Mouse (Mus musculus): Measurements from ENCODE around the gene Ret. TPM values are rescaled to one million over a fixed set of nuclear protein-coding genes. Genes with fewer than 3 reads are reported as not detected.

The Ret gene
- 1.9 and 2.3 TPM in 2 replicates for polyA plus RNA-seq (2016; fragmentation: Nextera tagmentation; extraction: Ambion mirVana)

DNA sequence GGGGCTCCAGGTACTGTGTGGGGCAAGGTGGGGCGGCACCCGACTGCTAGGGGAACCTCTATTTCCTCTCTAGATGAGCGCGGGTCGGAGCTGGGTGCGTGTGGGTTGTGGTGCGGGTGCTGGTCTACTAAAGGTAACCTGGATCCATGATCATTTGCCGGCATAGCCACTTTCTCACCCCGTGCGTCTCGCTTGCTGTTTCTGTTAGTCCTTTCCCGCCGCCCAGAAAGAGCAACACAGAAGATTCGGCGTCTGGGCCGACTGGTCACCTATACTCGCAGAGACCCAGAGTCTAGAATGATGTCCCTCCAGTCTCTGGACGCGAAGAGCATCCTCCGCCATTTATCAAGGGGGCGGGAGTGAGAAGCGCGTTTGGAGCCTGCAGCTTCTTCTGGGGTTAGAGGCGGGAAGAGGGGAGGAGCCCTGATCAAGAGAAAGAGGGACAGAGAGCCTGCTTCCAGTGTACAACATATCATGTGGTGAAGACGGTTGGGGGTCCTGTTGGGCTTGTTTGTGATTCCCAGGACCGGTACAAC is at the start of gene Ret:
Gene Ret (minus strand): TSS at position 279 of the 536 bp plus-strand sequence.
- Histone ChIP-seq H3K4me3 (peak within 1 kb of the TSS; percentile 60), H3K4me1 (0 out of 2 replicates have a peak, but pooled peaks cover 10% of the 10 kb centered on the region), H3K27ac (no peak within 1 kb of the TSS), H3K4me2 (replicated peaks) (peak within 1 kb of the TSS; percentile 99), H3K27me3 (peaks cover 72% of the 10 kb centered on the region), H3K36me3 (no peaks in the 10 kb centered on the region), H3K9me3 (no peaks in the 10 kb centered on the region), H3K9ac (peak within 1 kb of the TSS; percentile 43)
- 0 out of 2 replicates have a peak, but pooled peaks have one; percentile 7 for ATAC-seq (ENCODE audit: insufficient number of reproducible peaks, insufficient read depth, low FRiP score, low TSS enrichment)
- WGBS = 2% methylated on average over 26 of the region's 26 CpGs

DNA sequence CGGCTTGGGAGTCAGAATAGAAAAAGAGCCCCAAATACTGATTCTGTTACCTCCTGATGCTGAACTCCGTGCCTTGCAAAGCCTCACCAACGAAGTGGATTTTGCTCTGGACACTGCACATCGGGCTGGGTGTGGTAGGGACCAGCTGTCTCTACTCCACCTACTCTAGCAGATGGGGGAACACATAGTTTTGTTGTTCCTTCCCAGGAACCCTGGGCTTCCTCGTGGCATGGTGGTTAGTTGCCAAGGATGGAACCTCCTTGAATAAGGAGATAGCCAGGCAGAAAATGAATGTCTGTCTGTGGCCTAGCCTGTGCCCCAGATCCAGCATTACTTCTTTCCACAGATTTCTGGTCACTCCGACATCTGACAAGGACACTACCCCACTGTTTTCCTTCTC is 49.6 kb upstream of the Ret start:
- H3K9me3 ChIP-seq = no peaks in the 10 kb centered on the region
- no peak for ATAC-seq (ENCODE audit: insufficient number of reproducible peaks, insufficient read depth, low FRiP score, low TSS enrichment)
- no peak overlapping the region for H3K9ac ChIP-seq
- WGBS = 91% methylated on average over 6 of the region's 6 CpGs
- H3K27me3 ChIP-seq = no peaks in the 10 kb centered on the region
- no peak overlapping the region for H3K4me2 ChIP-seq (replicated peaks)
- no peak overlapping the region for H3K4me3 ChIP-seq
- no peaks in the 10 kb centered on the region for H3K36me3 ChIP-seq
- no peaks in the 10 kb centered on the region for H3K4me1 ChIP-seq
- H3K27ac ChIP-seq = no peak overlapping the region

DNA sequence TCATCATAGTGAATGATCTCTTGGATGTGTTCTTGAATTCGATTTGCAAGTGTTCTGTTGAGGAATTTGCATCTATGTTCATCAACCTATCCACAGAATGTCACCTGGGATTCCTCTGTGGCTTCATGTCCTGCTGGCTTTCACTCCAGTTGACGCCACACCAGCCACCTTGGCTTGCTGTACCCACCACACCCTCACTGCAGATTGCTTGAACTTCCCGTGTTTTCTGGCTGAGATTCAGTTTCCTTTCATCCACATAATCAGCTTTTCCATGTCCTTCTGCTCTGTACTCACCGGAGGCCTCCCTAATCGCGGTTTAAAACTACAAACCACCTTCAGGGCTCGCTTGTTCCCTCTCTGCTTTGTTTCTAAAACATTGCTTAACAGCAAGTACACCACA is 46.6 kb upstream of the Ret start:
- no peak for ATAC-seq (ENCODE audit: insufficient number of reproducible peaks, insufficient read depth, low FRiP score, low TSS enrichment)
- H3K4me3 ChIP-seq = no peak overlapping the region
- no peaks in the 10 kb centered on the region for H3K4me1 ChIP-seq
- H3K9me3 ChIP-seq = no peaks in the 10 kb centered on the region
- WGBS = 77% methylated on average over 7 of the region's 7 CpGs
- H3K27ac ChIP-seq = no peak overlapping the region
- no peaks in the 10 kb centered on the region for H3K36me3 ChIP-seq
- no peak overlapping the region for H3K4me2 ChIP-seq (replicated peaks)
- H3K27me3 ChIP-seq = no peaks in the 10 kb centered on the region
- no peak overlapping the region for H3K9ac ChIP-seq

DNA sequence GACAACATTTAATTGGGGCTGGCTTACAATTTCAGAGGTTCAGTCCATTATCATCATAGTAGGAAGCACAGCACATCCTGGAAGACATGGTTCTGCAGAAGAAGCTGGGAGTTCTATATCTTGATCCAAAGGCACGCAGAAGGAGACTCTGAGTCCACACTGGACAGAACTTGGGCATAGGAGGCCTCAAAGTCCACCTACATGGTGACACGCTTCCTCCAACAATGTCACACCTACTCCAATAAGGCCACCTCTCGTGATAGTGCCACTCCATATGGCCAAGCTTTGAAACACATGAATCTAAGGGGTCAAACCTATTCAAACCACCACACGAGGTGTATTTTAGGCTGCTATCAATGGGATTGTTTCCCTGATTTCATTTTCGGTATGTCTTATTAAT is 45.4 kb upstream of the Ret start:
- no peaks in the 10 kb centered on the region for H3K36me3 ChIP-seq
- no peaks in the 10 kb centered on the region for H3K4me1 ChIP-seq
- H3K27me3 ChIP-seq = no peaks in the 10 kb centered on the region
- no peak for ATAC-seq (ENCODE audit: insufficient number of reproducible peaks, insufficient read depth, low FRiP score, low TSS enrichment)
- 81% methylated on average over 5 of the region's 5 CpGs for WGBS
- H3K4me2 ChIP-seq (replicated peaks) = no peak overlapping the region
- no peak overlapping the region for H3K27ac ChIP-seq
- H3K9me3 ChIP-seq = no peaks in the 10 kb centered on the region
- no peak overlapping the region for H3K4me3 ChIP-seq
- H3K9ac ChIP-seq = no peak overlapping the region

DNA sequence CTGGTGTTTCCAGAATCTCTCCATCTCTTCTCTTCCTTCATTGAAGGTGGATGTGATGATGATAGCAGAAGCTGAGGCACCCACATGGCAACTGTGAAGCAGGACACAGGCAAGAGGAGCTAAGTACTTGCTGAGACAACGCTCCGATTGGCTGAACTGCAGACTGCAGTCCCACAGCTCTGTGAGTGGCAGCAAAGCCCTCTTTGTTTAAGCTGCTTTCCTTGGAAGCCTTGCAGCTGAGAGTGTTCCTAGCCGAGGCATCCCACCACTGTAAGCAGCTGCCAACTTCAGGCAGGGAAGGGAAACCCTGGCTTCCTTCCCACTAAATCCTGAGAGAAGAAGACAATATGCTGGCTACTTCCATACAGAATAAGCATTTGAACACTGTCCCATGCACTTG is 28.6 kb upstream of the Ret start:
- H3K9me3 ChIP-seq = no peaks in the 10 kb centered on the region
- no peak for ATAC-seq (ENCODE audit: insufficient number of reproducible peaks, insufficient read depth, low FRiP score, low TSS enrichment)
- H3K4me3 ChIP-seq = no peak overlapping the region
- no peaks in the 10 kb centered on the region for H3K27me3 ChIP-seq
- H3K4me1 ChIP-seq = no peaks in the 10 kb centered on the region
- 30% methylated on average over 3 of the region's 3 CpGs for WGBS
- no peak overlapping the region for H3K9ac ChIP-seq
- H3K27ac ChIP-seq = no peak overlapping the region
- no peaks in the 10 kb centered on the region for H3K36me3 ChIP-seq
- H3K4me2 ChIP-seq (replicated peaks) = no peak overlapping the region

DNA sequence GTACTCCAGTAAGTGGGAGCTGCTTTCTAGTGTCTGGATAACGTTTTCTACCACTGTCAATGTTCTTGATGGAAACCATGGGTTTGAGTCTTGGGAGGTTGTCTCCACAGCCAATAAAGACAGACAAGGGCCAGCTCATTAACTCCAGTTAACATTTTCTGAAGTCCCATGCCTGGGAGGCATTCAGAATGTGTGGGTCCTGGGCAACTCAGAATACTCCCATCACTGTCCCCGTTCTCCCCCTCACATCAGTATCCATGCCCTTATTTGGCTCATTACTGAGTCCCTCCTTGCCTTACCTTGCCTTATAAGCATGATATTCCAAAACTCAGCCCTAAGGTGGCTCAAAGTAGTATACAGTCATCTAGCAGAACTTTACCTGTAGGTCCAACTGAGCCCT is 25.0 kb upstream of the Ret start:
- Histone ChIP-seq H3K36me3 (no peaks in the 10 kb centered on the region), H3K27ac (no peak overlapping the region), H3K9ac (no peak overlapping the region), H3K27me3 (no peaks in the 10 kb centered on the region), H3K9me3 (no peaks in the 10 kb centered on the region), H3K4me1 (no peaks in the 10 kb centered on the region), H3K4me3 (no peak overlapping the region), H3K4me2 (replicated peaks) (no peak overlapping the region)
- WGBS = 73% methylated on average over 2 of the region's 2 CpGs
- ATAC-seq (ENCODE audit: insufficient number of reproducible peaks, insufficient read depth, low FRiP score, low TSS enrichment) = no peak

DNA sequence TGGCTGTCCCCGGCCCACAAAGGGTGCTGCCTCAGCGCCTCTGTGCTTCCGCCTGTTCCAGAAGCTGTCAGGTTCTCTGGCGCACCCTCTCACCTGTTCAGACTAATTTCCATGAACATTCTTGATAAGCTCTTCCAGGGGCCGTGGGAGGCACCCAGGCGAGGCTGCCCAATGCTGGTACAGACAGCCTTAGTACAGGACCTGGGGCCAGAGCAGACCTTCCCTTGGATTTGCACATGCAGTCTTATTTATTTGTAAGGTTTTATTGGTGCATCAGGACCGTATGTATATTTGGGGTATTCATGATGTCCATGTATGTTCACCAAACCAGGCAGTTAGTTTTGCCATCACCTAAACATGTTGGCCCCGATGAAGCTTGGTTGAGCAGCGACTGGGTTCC is 18.2 kb upstream of the Ret start:
- H3K36me3 ChIP-seq = no peaks in the 10 kb centered on the region
- ATAC-seq (ENCODE audit: insufficient number of reproducible peaks, insufficient read depth, low FRiP score, low TSS enrichment) = no peak
- H3K27me3 ChIP-seq = no peaks in the 10 kb centered on the region
- no peak overlapping the region for H3K4me2 ChIP-seq (replicated peaks)
- H3K4me1 ChIP-seq = no peaks in the 10 kb centered on the region
- 91% methylated on average over 9 of the region's 9 CpGs for WGBS
- H3K9me3 ChIP-seq = no peaks in the 10 kb centered on the region
- H3K9ac ChIP-seq = no peak overlapping the region
- no peak overlapping the region for H3K27ac ChIP-seq
- H3K4me3 ChIP-seq = no peak overlapping the region

DNA sequence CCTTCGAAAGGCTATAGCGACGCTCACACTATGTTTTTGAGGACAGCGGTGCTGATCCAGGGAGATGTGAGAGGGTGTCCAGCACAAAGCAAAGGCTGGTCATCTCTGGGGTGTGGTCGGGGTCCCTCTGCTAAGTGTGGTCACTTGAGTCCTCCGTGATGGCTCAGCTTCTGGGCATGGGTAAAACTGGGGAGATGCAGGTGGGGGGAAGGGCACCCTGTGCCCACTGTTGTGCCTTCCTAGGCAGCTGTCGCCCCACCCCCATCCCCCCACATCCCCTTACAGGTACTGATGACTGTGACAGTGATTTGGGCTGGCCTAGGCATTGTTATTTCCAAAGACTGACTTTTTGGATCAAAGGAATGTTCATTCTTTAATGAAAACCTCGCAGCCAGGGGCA is 10.8 kb upstream of the Ret start:
- WGBS = 87% methylated on average over 8 of the region's 8 CpGs
- H3K27ac ChIP-seq = no peak overlapping the region
- no peaks in the 10 kb centered on the region for H3K36me3 ChIP-seq
- H3K9me3 ChIP-seq = no peaks in the 10 kb centered on the region
- H3K27me3 ChIP-seq = peaks cover 6% of the 10 kb centered on the region; the same call in 1 of the 2 replicates
- no peak for ATAC-seq (ENCODE audit: insufficient number of reproducible peaks, insufficient read depth, low FRiP score, low TSS enrichment)
- no peak overlapping the region for H3K9ac ChIP-seq
- no peak overlapping the region for H3K4me3 ChIP-seq
- H3K4me1 ChIP-seq = peaks cover 10% of the 10 kb centered on the region; the same call in 1 of the 2 replicates
- no peak overlapping the region for H3K4me2 ChIP-seq (replicated peaks)

DNA sequence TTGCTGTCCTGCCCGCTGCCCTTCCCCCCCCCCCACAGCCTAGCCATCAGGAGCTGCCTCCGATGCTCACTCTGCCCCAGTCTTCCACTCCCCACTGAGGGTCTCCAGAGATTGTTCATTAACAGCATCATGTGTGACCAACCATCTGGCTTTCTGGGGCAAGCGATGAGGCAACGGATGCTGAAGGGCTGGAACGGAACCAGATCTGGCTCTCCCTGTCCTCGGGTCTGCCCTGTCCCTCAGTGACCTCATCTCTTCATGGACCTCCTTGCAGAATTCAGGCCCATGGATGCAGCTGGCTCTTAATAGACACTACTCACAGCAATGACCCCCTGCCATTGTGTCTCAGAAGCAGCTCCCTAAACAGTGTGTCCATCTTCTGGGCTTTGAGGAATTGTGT is 8.9 kb upstream of the Ret start:
- H3K27me3 ChIP-seq = peaks cover 6% of the 10 kb centered on the region; the same call in 1 of the 2 replicates
- no peak for ATAC-seq (ENCODE audit: insufficient number of reproducible peaks, insufficient read depth, low FRiP score, low TSS enrichment)
- no peaks in the 10 kb centered on the region for H3K9me3 ChIP-seq
- no peaks in the 10 kb centered on the region for H3K36me3 ChIP-seq
- no peak overlapping the region for H3K4me2 ChIP-seq (replicated peaks)
- H3K4me3 ChIP-seq = no peak overlapping the region
- peaks cover 10% of the 10 kb centered on the region; the same call in 1 of the 2 replicates for H3K4me1 ChIP-seq
- WGBS = 88% methylated on average over 6 of the region's 6 CpGs
- H3K9ac ChIP-seq = no peak overlapping the region
- no peak overlapping the region for H3K27ac ChIP-seq

DNA sequence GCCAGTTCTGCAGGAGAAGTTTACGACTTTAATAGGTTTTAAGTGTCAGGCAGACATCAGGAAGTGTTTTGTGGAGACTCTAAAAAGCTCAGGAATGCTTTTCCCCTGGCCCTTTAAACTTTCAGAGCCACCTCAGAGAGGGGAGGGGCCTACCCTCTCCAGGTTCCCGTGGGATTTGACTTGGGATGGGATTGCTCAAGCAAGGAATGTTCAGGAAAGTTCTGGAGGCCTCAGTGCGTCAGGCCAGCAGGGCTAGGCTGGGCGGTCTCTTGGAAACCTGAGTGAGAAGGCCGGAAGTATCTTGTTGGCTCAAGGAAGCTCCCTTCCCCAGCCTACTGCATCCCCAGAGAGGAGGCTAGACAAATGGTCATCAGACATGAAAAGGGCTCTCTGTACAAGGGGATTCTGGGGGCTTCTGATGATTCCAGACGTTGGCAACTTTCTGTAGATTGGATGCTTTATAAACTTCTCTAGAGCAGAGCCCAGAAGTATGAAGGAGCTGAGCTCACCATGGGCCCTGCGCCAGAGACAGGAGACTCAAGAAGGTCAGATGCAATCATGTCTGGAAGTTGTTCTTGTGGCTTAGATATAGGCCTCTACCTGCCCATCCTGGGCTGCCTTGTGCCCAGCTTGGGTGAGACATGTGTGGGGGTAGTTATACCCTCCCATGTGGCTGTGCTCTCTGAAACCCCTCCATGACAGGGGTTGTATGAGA is 7.8 kb upstream of the Ret start:
- Histone ChIP-seq H3K27me3 (peaks cover 6% of the 10 kb centered on the region; the same call in 1 of the 2 replicates), H3K36me3 (no peaks in the 10 kb centered on the region), H3K27ac (no peak overlapping the region), H3K4me2 (replicated peaks) (no peak overlapping the region), H3K4me3 (no peak overlapping the region), H3K4me1 (peaks cover 10% of the 10 kb centered on the region; the same call in 1 of the 2 replicates), H3K9ac (no peak overlapping the region), H3K9me3 (no peaks in the 10 kb centered on the region)
- ATAC-seq (ENCODE audit: insufficient number of reproducible peaks, insufficient read depth, low FRiP score, low TSS enrichment) = no peak
- WGBS = 39% methylated on average over 7 of the region's 7 CpGs

DNA sequence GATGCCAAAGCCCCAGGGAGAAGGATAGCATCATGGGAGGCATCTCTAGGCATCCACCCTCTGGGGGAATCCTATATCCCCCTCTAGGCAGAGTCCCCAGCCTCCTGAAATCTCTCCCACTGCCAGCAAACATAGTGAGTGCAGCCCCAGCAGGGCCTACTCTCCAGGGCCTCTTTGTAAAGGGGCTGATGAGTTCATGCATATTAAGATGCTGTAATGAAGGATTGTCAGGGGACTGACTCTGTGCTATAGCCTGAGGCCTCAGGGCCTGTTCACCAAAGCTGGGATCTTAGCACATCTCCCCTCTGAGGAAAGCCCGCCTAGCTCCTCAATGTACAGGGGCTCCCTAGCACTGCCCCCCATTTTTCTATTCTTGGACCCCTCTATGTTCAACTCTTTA is 6.6 kb upstream of the Ret start:
- Histone ChIP-seq H3K27ac (no peak overlapping the region), H3K4me1 (peaks cover 10% of the 10 kb centered on the region; the same call in 1 of the 2 replicates), H3K4me3 (no peak overlapping the region), H3K4me2 (replicated peaks) (no peak overlapping the region), H3K9ac (no peak overlapping the region), H3K9me3 (no peaks in the 10 kb centered on the region), H3K27me3 (peaks cover 17% of the 10 kb centered on the region), H3K36me3 (no peaks in the 10 kb centered on the region)
- no peak for ATAC-seq (ENCODE audit: insufficient number of reproducible peaks, insufficient read depth, low FRiP score, low TSS enrichment)
- 87% methylated on average over 1 of the region's 1 CpGs for WGBS

DNA sequence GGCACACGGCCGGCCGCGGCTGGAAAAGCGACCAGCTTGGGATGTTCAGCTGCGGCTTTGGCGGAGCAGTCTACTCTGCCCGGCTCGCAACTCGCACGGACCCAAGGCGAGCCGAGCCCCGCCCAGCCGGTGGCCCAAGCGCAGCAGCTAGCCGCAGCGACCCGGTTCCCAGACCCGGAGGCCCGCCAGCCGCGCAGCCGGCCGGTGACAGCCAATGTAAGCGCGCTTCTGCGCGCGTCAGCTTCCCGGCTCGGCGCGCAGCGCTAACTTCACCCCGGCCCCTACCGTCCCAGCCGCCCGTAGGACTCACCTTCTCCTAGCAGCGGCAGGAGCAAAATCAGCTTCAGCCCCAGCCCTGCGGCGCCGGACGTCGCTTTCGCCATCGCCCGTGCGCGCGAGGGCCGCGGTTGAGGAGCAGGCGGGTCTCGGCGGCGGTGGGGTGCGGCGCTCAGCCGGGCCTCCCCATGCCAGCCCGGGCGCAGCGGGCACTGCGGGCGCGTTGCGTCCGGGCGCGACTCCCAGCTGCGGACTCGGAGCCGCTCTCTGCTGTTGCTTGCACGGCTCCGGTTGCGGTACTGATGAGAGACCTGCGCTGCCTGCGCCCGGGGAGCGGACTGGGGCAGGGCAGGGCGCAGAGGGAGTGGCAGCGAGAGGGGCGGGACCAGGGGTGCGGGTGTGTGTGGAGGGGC is 623 bp downstream of the Ret start:
- H3K27me3 ChIP-seq = peaks cover 73% of the 10 kb centered on the region
- 0 out of 2 replicates have a peak, but pooled peaks cover 10% of the 10 kb centered on the region for H3K4me1 ChIP-seq
- peak; percentile 75; the same call in 1 of the 2 replicates for ATAC-seq (ENCODE audit: insufficient number of reproducible peaks, insufficient read depth, low FRiP score, low TSS enrichment)
- H3K9ac ChIP-seq = peak overlapping the region; percentile 43
- peak overlapping the region; percentile 60 for H3K4me3 ChIP-seq
- H3K4me2 ChIP-seq (replicated peaks) = peak overlapping the region; percentile 99
- no peaks in the 10 kb centered on the region for H3K36me3 ChIP-seq
- H3K27ac ChIP-seq = no peak overlapping the region
- under 1% methylated on average over 82 of the region's 84 CpGs for WGBS
- no peaks in the 10 kb centered on the region for H3K9me3 ChIP-seq

Measured in embryonic facial prominence, embryonic 12.5 days (tissue).